Mouse (Mus musculus): ENCODE results near the gene Smim8. TPM values are rescaled to one million over a fixed set of nuclear protein-coding genes. Genes with fewer than 3 reads are reported as not detected.

Gene Smim8
- polyA plus RNA-seq (2012; rRNA removed) = 22.7 and 25.7 TPM in 2 replicates

GRCm38 (mm10) chr4:34777677-34778527, at the start of gene Smim8:
Gene Smim8 (minus strand): TSS chr4:34778423.

GRCm38 (mm10) chr4:34756163-34756562, 22.1 kb downstream of the Smim8 start, which contains the start of gene Gm136:
Gene Gm136 (minus strand): TSS chr4:34756263.

GRCm38 (mm10) chr4:34729851-34730341, 48.3 kb downstream of the Smim8 start, which contains the start of gene Cfap206:
Gene Cfap206 (minus strand): TSS chr4:34730206.

Other genes with a start within 250 kb of the Smim8 start
- gene Akirin2, start 227.5 kb downstream of the Smim8 start, polyA plus RNA-seq (2012; rRNA removed) = 123 and 131 TPM in 2 replicates
- gene Orc3, start 163.5 kb downstream of the Smim8 start, polyA plus RNA-seq (2012; rRNA removed) = 52.9 and 53.7 TPM in 2 replicates
- gene Rars2, start 163.5 kb downstream of the Smim8 start, polyA plus RNA-seq (2012; rRNA removed) = 37.2 and 40.8 TPM in 2 replicates
- gene Slc35a1, start 91.0 kb downstream of the Smim8 start, polyA plus RNA-seq (2012; rRNA removed) = 26.0 and 26.9 TPM in 2 replicates
- gene Cfap206, start 48.2 kb downstream of the Smim8 start, polyA plus RNA-seq (2012; rRNA removed) = 2.7 and 4.0 TPM in 2 replicates
- gene Gm136, start 22.2 kb downstream of the Smim8 start, polyA plus RNA-seq (2012; rRNA removed) = 0.07 and 0.13 TPM in 2 replicates
- 14.0 and 15.5 TPM in 2 replicates for gene Zfp292, start 104.5 kb upstream of the Smim8 start, polyA plus RNA-seq (2012; rRNA removed)
- 0.99 TPM in 1 of 2 replicates, not detected in the other for gene Cga, start 115.4 kb upstream of the Smim8 start, polyA plus RNA-seq (2012; rRNA removed)